Mouse (Mus musculus) cerebellum, adult 9-11 months (tissue): Measurements from ENCODE around the gene Ffar2.

Source experiments
- DNase-seq: peaks from one replicate; pipeline ENCODE4 v3.0.0; 2022

Ffar2 gene

DNA sequence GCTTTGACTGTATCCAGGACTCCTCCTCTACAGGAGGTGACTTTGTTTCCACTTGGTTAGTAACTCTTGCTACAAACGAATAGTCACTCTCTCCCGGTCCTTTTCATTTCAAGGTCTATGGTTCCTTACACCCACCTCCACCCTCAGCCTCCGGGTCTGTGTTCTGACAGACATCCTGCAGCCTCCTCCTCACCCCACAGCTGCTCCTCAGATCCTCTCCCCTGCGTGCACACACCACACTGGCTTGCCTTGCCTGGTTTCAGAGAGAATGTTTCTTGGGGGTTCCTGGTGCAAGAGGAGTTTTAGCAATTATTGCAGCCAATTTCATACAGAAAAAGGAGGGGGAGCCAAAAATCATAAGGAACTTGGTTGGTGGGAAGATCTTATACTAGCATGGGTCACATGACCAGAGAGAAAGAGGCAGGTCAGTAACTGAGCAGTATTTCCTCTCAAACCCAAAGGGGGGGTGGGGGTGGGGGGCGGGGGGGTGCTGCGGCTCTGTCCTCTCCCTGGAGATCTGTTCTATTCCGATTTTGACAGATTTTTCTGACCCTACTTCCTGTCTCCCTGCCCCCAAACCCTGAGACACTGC, 2.6 kb downstream of the Ffar2 start:
- DNase-seq, result no peak

- no peak for DNase-seq
Measured at GRCm38 (mm10) chr7:30820131-30820530, 3.4 kb downstream of the Ffar2 start.

DNA sequence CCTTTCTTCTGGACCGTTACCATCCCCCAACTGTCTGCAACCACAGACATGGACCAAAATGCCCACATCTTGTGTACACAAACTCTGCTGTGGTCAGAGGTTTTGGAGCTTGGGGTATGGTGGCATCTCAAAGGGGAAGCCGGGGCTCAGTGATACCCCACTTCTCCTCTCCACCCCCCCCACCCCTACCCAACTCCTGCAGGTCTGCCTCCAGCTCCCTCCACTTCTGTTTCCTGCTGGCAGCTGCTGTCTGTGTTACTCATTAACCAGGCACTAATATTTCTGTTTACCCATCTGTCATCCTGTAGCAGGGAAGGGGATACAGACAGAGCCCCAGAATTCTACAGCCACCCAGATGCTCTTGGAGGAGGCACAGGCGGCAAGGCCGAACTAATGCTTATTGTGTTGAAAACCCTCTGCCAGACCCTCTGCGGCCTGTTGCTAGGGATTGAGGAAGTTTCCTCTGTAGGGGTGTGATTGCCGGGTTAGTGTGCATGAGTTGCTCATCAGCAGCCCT, 11.2 kb downstream of the Ffar2 start:
- no peak for DNase-seq

DNA sequence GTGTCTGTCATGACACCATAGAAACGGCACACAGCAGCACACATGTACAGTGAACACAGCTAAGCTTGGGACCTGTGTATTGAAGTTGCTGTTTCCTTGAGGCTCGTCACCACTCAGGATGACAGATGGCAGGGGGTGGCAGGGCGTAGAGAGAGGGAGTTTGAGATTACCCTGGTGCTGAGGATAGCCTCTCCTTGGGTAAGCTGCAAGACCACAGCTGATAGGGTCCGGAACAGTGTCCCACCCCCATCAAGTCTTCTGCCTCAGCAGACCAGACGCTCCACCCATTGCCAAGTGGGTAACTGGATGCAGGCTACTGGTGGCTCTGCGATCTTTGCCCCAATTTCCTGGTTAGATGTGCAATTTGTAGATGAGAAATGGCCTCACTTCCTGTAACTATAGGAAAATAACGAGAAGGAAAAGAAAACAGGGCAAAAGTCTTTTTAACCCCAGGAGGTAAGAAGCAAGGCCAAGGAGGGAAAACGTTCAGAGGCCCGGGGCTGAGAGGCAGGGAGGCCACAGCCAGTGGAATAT, 11.8 kb downstream of the Ffar2 start:
- DNase-seq, result no peak

- DNase-seq, result no peak
Measured at GRCm38 (mm10) chr7:30810319-30810718, 13.3 kb downstream of the Ffar2 start.

GRCm38 (mm10) chr7:30805924-30806323, 17.7 kb downstream of the Ffar2 start:
- no peak for DNase-seq

- DNase-seq, result peak; percentile 2
Measured at GRCm38 (mm10) chr7:30804026-30804715, 19.4 kb downstream of the Ffar2 start.

- no peak for DNase-seq
Measured at GRCm38 (mm10) chr7:30803256-30803655, 20.3 kb downstream of the Ffar2 start.

DNA sequence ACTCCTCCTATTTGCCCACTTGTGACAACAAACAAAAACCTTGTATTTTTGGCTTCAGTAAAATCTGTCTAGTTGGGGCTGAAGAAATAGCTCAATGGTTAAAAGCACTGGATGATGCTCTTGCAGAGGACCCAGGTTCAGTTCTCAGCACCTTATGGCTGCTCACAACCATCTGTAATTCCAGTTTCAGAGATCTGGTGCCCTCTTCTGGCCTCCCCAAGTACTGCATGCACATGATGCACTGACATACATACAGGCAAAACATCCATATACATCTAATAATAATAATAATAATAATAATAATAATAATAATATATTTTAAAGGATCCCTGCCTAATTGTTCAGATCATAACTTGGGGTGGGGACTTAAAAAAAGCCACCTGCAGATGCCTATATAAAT, 22.9 kb downstream of the Ffar2 start:
- no peak for DNase-seq

DNA sequence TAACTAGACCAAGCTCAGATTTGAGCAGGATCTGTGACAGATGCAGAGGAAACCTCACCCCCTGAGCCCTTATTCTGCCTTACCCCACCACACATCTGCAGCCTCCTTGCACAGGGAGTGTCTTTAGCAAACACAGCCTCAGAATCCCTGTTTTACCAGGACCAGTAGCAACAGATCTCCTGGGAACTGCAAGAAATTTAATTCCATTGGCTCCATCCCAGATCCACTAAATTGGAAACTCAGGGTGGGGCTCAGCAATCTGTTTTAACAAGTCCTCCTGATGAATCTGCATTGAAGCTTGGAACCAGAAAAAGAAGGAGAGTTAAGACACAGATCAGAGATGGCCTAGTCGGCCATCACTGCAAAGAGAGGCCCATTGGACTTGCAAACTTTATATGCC, 26.8 kb downstream of the Ffar2 start:
- DNase-seq, result no peak

DNA sequence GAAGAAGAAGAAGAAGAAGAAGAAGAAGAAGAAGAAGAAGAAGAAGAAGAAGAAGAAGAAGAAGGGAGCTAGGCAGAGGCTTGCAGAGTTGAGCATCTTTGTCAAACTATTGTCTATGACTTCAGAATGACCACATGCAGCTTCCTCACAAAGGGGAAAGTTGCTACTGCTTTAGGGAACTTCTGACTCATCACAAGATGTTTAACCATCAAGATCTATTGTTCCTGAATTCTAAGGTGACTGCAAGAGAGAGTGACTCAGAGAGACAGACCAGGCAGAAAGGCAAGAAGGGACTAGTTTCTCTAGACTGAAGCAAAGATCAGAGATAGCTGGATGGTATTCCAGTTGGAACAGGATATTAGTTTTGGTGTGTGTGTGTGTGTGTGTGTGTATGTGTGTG, 28.7 kb downstream of the Ffar2 start:
- no peak for DNase-seq

GRCm38 (mm10) chr7:30791921-30792320, 31.7 kb downstream of the Ffar2 start:
- no peak for DNase-seq

- DNase-seq, result no peak
Measured at GRCm38 (mm10) chr7:30790141-30790540, 33.4 kb downstream of the Ffar2 start.

- DNase-seq, result no peak
Measured at GRCm38 (mm10) chr7:30787377-30788022, 36.1 kb downstream of the Ffar2 start, which contains the start of gene Krtdap. Gene Krtdap, plus strand, starts transcription at chr7:30787896.

DNA sequence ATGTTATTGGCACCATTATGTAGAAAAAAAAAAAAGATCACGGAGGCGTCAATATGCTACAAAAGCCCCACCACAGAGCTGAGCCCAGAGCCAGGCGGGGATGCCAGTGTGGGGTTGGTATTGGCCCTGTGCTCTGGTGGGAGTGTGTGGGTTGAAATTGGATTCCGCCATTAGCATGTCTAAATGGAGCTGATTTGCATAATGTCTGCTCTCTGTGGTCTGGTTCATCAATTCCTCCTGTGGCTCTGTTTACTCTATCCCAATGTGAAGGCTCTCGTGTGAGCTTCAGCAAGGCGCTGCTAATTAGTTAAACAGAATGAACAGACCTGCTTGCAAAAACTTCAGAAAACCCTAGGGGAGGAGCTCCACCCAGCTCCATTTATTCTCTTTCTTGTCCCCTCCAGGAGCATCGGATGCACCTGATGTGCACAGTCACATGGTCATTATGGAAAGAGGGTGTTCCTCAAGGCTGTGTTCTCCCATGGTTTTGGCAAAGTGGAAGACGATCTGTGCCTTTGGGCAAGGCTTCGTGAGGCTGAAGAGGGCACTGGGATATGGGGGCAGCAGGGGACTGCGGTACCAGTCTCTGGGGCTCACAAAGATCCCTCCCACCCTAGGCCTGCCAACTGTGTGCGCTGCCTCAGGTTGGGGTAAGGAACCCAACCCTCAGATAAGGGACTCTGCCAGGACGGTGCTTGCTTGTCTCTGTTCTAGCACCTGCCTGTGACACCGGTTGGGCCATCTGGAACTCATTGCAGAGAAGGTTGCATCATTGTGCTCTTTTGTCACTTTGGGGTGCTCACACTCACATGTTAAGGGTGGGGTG, 37.6 kb downstream of the Ffar2 start:
- DNase-seq, result no peak

GRCm38 (mm10) chr7:30785154-30785553, 38.4 kb downstream of the Ffar2 start:
- no peak for DNase-seq

GRCm38 (mm10) chr7:30782658-30783057, 40.9 kb downstream of the Ffar2 start:
- no peak for DNase-seq

GRCm38 (mm10) chr7:30781792-30782191, 41.8 kb downstream of the Ffar2 start:
- DNase-seq, result no peak

DNA sequence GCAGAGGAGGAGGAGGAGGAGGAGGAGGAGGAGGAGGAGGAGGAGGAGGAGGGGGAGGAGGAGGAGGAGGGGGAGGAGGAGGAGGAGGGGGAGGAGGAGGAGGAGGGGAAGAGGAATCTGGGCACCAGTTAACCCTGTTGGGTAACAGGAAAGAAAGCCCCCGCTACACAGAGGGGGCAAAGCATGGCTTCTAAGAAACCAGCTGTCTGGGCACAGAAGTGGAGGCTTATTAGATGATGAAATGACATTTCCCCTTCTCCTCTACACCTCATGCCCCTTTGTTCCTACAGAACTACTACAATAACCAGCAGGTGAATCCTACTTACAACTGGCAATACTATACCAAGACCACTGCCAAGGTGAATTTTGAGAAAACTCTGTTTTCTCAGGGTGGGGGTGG, 45.7 kb downstream of the Ffar2 start:
- no peak for DNase-seq

GRCm38 (mm10) chr7:30777081-30777579, 46.4 kb downstream of the Ffar2 start:
- no peak for DNase-seq

- no peak for DNase-seq
Measured at GRCm38 (mm10) chr7:30776104-30776503, 47.5 kb downstream of the Ffar2 start.

DNA sequence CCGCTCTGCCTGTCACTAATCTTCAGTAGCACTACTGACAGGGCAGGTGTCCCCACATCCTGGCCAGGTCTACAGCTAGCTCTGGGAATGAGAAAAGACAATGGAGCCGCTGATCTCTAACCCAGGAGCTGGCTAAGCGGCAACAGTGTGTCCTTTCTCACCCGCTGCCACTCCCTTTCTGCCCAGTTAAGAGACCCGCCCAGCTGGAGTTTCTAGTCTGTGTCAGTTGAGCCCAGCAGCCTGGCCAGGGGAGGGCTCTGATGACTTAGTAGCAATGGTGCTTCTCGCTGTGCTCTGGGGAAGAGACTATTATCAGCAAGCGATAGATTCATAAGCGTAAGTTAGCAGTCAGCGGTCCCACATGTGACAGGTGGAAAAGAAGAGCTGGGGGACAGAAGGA, 54.3 kb downstream of the Ffar2 start:
- no peak for DNase-seq
